Mouse (Mus musculus) embryonic facial prominence, embryonic 14.5 days (tissue): Measurements from ENCODE around the gene Hic2. TPM values are rescaled to one million over a fixed set of nuclear protein-coding genes. Genes with fewer than 3 reads are reported as not detected.

Source experiments
- ATAC-seq: fragments of 200-750 bp; cut with Nextera tagmentation; 2 replicates; pipeline ENCODE4 v1.8.0; 2017; ENCODE audit warnings: low read depth, moderate number of reproducible peaks, moderate TSS enrichment
- DNase-seq: peaks from one replicate; pipeline ENCODE4 v3.0.0-alpha.2; 2015; ENCODE audit warnings: low spot score
- H3K27ac ChIP-seq: fragments of 300-500 bp; sonication (generic); replicated peaks from 2 replicates; pipeline ENCODE4 v1.5.1; 2014; ENCODE audit warnings: low read depth, mild to moderate bottlenecking, low read length, moderate library complexity
- H3K27me3 ChIP-seq: fragments of 300-500 bp; sonication (generic); replicated peaks from 2 replicates; pipeline ENCODE4 v1.6.1; 2014; ENCODE audit warnings: low read length; ENCODE audit not compliant: control insufficient read depth, insufficient read depth
- H3K36me3 ChIP-seq: fragments of 300-500 bp; sonication (generic); 2 replicates; pipeline ENCODE4 v1.6.1; 2014; ENCODE audit warnings: low read length, mixed read lengths; ENCODE audit not compliant: control insufficient read depth, insufficient read depth
- H3K4me1 ChIP-seq: fragments of 300-500 bp; sonication (generic); 2 replicates; pipeline ENCODE4 v1.6.1; 2014; ENCODE audit warnings: antibody characterized with exemption, low read length; ENCODE audit not compliant: control insufficient read depth, insufficient read depth
- H3K4me2 ChIP-seq: fragments of 300-500 bp; sonication (generic); 2 replicates; pipeline ENCODE4 v1.6.1; 2014; ENCODE audit warnings: low read depth, mild to moderate bottlenecking, low read length, moderate library complexity, mixed read lengths
- H3K4me3 ChIP-seq: fragments of 300-500 bp; sonication (generic); 2 replicates; pipeline ENCODE4 v1.5.1; 2014; ENCODE audit warnings: low read depth, mild to moderate bottlenecking, low read length
- H3K9ac ChIP-seq: fragments of 300-500 bp; sonication (generic); 2 replicates; pipeline ENCODE4 v1.6.1; 2014; ENCODE audit warnings: low read depth, mild to moderate bottlenecking, low read length, moderate library complexity, mixed read lengths
- H3K9me3 ChIP-seq: fragments of 300-500 bp; sonication (generic); 2 replicates; pipeline ENCODE4 v1.6.1; 2016; ENCODE audit warnings: low read length; ENCODE audit not compliant: control insufficient read depth
- WGBS: fragments of 180-500 bp; shearing (Covaris S2); extraction: QIAGEN DNeasy Blood & Tissue Kit; methylation state at CpG from one replicate; pipeline ENCODE4 v1.1.7; 2014; 5-methylcytosine and 5-hydroxymethylcytosine counted together
- polyA plus RNA-seq: library from polyadenylated mRNA; unstranded; fragments of >200 nt; fragmentation: Nextera tagmentation; extraction: Ambion mirVana; gene quantifications from 2 replicates; pipeline ENCODE4 v1.2.1, GENCODE M21; 2014

Hic2 gene
- polyA plus RNA-seq, 1 experiment from 2014 or later: 3.0 TPM

- H3K27me3 ChIP-seq: peaks cover 22% of the 10 kb centered on the region
- peaks cover 20% of the 10 kb centered on the region for H3K36me3 ChIP-seq
- ATAC-seq (peak; percentile 92), DNase-seq (peak; percentile 96)
- H3K9me3 ChIP-seq: no peaks in the 10 kb centered on the region
- H3K4me3 ChIP-seq: peak overlapping the region; percentile 58
- H3K4me1 ChIP-seq: peaks cover 17% of the 10 kb centered on the region
- H3K9ac ChIP-seq: peak overlapping the region; percentile 69
- under 1% methylated on average over 38 of the region's 62 CpGs for WGBS
- no peak overlapping the region; the same call in 1 of the 2 replicates for H3K27ac ChIP-seq
- H3K4me2 ChIP-seq: peak overlapping the region; percentile 94
Observed at GRCm38 (mm10) chr16:17276164-17277151, 43.1 kb downstream of the Hic2 start.

- H3K9me3 ChIP-seq: no peaks in the 10 kb centered on the region
- WGBS: 4% methylated on average over 27 of the region's 61 CpGs
- H3K4me2 ChIP-seq: peak overlapping the region; percentile 94
- no peak overlapping the region for H3K27ac ChIP-seq
- H3K4me1 ChIP-seq: peaks cover 17% of the 10 kb centered on the region
- ATAC-seq: no peak
- DNase-seq: peak; percentile 67
- H3K9ac ChIP-seq: peak overlapping the region; percentile 45
- H3K36me3 ChIP-seq: peaks cover 31% of the 10 kb centered on the region
- peaks cover 22% of the 10 kb centered on the region for H3K27me3 ChIP-seq
- H3K4me3 ChIP-seq: peak overlapping the region; percentile 58
Observed at GRCm38 (mm10) chr16:17277342-17278211, 44.2 kb downstream of the Hic2 start.

GRCm38 (mm10) chr16:17280471-17280870, 47.1 kb downstream of the Hic2 start:
- no peak overlapping the region for H3K4me2 ChIP-seq
- no peak overlapping the region for H3K4me3 ChIP-seq
- no peak overlapping the region for H3K27ac ChIP-seq
- 91% methylated on average over 11 of the region's 11 CpGs for WGBS
- no peaks in the 10 kb centered on the region for H3K9me3 ChIP-seq
- H3K4me1 ChIP-seq: peaks cover 17% of the 10 kb centered on the region
- peaks cover 59% of the 10 kb centered on the region for H3K36me3 ChIP-seq
- peaks cover 22% of the 10 kb centered on the region for H3K27me3 ChIP-seq
- H3K9ac ChIP-seq: no peak overlapping the region
- ATAC-seq (no peak), DNase-seq (no peak)

- peaks cover 74% of the 10 kb centered on the region for H3K36me3 ChIP-seq
- peaks cover 9% of the 10 kb centered on the region for H3K27me3 ChIP-seq
- H3K4me2 ChIP-seq: no peak overlapping the region
- H3K27ac ChIP-seq: no peak overlapping the region
- DNase-seq (no peak), ATAC-seq (no peak)
- no peak overlapping the region for H3K9ac ChIP-seq
- no peak overlapping the region for H3K4me3 ChIP-seq
- H3K4me1 ChIP-seq: 0 out of 2 replicates have a peak, but pooled peaks cover under 1% of the 10 kb centered on the region
- H3K9me3 ChIP-seq: no peaks in the 10 kb centered on the region
- WGBS: 75% methylated on average over 6 of the region's 6 CpGs
Observed at GRCm38 (mm10) chr16:17283151-17283550, 49.8 kb downstream of the Hic2 start.

GRCm38 (mm10) chr16:17287103-17287502, 53.7 kb downstream of the Hic2 start:
- ATAC-seq (no peak), DNase-seq (no peak)
- WGBS: 93% methylated on average over 2 of the region's 2 CpGs
- Histone ChIP-seq H3K36me3 (peaks cover 76% of the 10 kb centered on the region), H3K4me3 (no peak overlapping the region), H3K4me1 (no peaks in the 10 kb centered on the region), H3K27me3 (no peaks in the 10 kb centered on the region), H3K27ac (no peak overlapping the region), H3K9me3 (no peaks in the 10 kb centered on the region), H3K9ac (no peak overlapping the region), H3K4me2 (no peak overlapping the region)

GRCm38 (mm10) chr16:17291016-17291415, 57.6 kb downstream of the Hic2 start:
- H3K9me3 ChIP-seq: no peaks in the 10 kb centered on the region
- H3K4me3 ChIP-seq: no peak overlapping the region
- peaks cover 67% of the 10 kb centered on the region for H3K36me3 ChIP-seq
- no peak overlapping the region for H3K4me2 ChIP-seq
- no peaks in the 10 kb centered on the region for H3K4me1 ChIP-seq
- H3K27ac ChIP-seq: no peak overlapping the region
- DNase-seq: no peak
- no peak overlapping the region for H3K9ac ChIP-seq
- H3K27me3 ChIP-seq: no peaks in the 10 kb centered on the region
- no peak for ATAC-seq
- 95% methylated on average over 2 of the region's 2 CpGs for WGBS

- Histone ChIP-seq H3K9me3 (no peaks in the 10 kb centered on the region), H3K4me3 (no peak overlapping the region), H3K27ac (no peak overlapping the region), H3K9ac (no peak overlapping the region), H3K27me3 (no peaks in the 10 kb centered on the region), H3K4me1 (no peaks in the 10 kb centered on the region), H3K4me2 (no peak overlapping the region), H3K36me3 (peaks cover 77% of the 10 kb centered on the region)
- 0% methylated on average over 2 of the region's 2 CpGs for WGBS
- ATAC-seq (no peak), DNase-seq (peak; percentile 31)
Observed at GRCm38 (mm10) chr16:17292751-17293150, 59.4 kb downstream of the Hic2 start.

GRCm38 (mm10) chr16:17300818-17301217, 67.4 kb downstream of the Hic2 start:
- H3K27me3 ChIP-seq: no peaks in the 10 kb centered on the region
- 96% methylated on average over 3 of the region's 3 CpGs for WGBS
- no peak overlapping the region for H3K4me3 ChIP-seq
- H3K27ac ChIP-seq: no peak overlapping the region
- no peaks in the 10 kb centered on the region for H3K4me1 ChIP-seq
- DNase-seq (no peak), ATAC-seq (no peak)
- peaks cover 85% of the 10 kb centered on the region for H3K36me3 ChIP-seq
- H3K9me3 ChIP-seq: no peaks in the 10 kb centered on the region
- no peak overlapping the region for H3K4me2 ChIP-seq
- H3K9ac ChIP-seq: no peak overlapping the region
